Mouse (Mus musculus): Measurements from ENCODE around the gene Carmil2.

Carmil2 gene

DNA sequence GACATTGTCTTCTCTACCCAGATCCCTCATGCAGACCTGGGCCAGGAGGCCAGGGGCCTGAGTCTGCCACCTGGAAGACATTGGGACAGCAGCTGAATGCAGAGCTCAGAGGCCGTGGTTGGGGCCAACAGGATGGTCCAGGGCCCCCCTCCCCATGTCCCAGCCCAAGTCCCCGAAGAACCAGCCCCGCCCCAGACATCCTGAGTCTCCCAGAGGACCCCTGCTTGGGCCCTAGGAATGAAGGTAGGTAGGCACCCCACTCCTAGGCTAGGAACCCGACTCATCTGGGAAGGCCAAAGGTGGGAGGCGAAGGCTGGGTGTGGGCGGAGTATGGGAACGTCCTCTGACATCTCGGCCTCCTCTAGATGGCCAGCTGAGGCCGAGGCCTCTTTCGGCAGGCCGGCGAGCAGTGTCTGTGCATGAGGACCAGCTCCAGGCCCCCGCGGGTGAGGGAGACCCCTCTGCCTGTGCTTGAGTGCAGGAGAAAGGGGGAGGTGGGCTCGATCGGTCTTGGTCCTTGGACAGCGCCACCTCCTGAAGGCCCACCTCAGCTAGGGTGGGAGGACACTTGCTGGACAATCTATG is 11.2 kb downstream of the Carmil2 start:
- DNase-seq = no peak

- no peak for DNase-seq
Measured at GRCm38 (mm10) chr8:105698734-105699133, 12.7 kb downstream of the Carmil2 start.

- DNase-seq = no peak
Measured at GRCm38 (mm10) chr8:105699488-105700215, 13.6 kb downstream of the Carmil2 start.

DNA sequence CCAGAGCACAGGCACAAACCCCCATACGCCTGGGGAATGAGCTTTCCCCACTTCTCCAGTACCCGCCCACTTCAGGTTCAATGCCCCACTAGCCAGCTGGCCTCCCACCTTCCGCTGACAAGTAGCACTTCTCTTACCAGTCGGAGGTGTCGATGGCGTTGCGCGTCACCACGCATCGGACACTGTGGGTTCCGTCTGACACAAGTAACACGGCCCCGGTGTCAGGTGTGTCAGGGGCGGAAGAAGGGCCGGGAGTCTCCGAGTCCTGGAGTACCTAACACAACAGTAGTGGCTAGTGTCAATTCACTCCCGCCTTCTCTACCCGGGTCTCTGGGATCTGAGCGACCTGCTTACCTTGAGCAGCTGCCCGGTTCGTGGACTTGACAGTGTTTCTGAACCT is 14.5 kb downstream of the Carmil2 start:
- peak; percentile 73 for DNase-seq

GRCm38 (mm10) chr8:105700966-105701824 is 15.1 kb downstream of the Carmil2 start, which contains the start of the genes Acd and Pard6a:
Gene Acd (minus strand): TSS chr8:105701102.
Gene Pard6a (plus strand): TSS chr8:105701148.
- DNase-seq = peak; percentile 97

DNA sequence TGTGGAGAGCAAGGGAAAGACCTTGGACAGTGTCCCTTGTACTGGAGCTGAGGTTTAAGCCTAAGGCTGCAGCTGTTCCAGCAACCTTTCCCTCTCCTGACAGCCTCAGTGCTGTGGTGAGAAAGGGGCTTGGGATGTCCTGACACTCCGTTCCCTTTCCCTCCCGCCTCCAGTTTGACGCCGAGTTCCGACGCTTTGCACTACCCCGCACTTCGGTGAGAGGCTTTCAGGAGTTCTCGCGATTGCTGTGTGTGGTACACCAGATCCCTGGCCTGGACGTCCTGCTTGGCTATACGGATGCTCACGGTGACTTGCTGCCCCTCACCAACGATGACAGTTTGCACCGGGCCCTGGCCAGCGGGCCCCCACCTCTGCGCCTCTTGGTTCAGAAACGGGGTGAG is 15.9 kb downstream of the Carmil2 start:
- DNase-seq = no peak

DNA sequence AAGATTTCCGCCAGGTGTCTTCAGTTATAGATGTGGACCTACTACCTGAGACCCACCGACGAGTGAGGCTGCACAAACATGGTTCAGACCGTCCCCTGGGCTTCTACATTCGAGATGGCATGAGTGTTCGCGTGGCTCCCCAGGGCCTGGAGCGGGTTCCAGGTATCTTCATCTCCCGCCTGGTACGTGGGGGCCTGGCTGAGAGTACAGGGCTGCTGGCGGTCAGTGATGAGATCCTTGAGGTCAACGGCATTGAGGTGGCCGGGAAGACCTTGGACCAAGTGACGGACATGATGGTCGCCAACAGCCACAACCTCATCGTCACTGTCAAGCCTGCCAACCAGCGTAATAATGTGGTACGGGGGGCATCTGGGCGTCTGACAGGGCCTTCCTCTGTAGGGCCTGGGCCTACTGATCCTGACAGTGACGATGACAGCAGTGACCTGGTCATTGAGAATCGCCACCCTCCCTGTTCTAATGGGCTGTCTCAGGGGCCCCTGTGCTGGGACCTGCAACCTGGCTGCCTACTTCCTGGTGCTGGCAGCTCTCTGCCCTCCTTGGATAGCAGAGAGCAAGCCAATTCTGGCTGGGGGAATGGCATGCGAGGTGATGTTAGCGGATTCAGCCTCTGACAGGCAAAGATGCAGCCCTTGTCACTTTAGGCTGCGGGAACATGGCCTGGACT is 16.8 kb downstream of the Carmil2 start:
- DNase-seq = no peak

DNA sequence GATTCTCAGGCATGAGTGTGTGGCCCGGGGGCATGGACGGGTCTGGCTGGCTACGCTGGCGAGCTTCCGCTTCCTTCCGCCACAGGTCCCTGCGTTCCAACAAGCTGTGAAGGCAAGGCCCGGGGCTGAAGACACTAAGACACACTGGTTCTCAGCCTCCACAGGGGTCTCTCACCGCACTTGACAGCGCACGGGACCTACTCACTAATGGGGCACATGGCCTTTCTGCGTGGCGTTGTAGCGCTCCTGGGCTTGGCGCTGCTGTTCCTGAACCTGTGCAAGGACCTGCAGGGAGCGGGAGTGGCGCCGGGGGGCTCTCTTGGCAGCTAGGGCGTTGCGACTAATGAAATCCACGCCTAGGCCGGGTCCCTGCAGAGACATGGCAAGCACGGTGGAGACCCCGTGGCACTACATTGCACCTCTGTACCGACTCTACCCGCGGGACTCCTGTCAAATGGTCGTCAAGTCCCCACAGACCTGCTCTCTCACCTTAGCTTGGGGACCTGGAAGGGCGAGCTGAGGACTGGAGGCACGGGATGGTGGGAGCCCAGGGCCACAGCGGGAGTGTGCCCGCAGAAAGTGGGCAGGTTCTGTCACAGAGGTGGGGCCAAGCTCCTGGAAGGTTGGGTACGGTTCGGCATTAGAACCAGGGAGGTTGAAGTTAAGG is 18.2 kb downstream of the Carmil2 start:
- no peak for DNase-seq

DNA sequence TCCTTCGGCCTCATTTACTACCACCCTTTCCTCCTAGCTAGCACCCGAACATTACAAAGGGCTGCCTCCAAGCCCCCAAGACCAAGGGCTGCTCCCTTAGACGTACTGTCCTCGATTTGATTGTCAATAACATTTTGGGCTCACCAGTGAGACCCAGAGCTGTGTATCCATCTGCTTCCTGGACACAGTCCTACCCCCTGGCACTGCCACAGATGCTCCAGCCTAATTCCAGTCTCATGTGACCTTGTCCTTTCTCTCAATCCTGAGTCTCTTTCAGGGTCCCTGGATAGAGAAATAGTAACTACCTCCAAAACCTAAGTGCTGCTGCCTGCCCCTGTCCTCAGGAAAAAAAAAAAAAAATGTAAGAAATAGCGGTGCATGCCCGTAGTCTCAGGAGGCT is 18.9 kb downstream of the Carmil2 start:
- DNase-seq = no peak

DNA sequence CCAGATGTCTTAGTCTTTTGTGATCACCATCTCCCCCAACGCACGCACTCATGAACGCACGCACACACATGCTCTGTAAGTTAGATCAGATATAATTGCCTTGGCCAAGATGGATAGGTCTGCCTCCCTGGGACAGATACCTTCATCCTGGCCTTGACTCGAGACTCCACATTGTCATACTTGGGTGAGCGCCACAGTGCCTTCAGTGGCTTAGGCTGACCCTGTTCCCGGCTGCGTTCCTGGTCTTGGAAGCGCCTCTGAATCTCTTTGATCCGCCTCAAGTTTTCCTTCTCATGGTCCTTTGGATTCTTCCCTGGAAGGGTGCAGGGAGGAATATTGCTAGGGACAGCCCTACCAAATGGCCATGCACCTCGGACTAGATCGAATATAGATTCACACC is 20.4 kb downstream of the Carmil2 start:
- no peak for DNase-seq

DNA sequence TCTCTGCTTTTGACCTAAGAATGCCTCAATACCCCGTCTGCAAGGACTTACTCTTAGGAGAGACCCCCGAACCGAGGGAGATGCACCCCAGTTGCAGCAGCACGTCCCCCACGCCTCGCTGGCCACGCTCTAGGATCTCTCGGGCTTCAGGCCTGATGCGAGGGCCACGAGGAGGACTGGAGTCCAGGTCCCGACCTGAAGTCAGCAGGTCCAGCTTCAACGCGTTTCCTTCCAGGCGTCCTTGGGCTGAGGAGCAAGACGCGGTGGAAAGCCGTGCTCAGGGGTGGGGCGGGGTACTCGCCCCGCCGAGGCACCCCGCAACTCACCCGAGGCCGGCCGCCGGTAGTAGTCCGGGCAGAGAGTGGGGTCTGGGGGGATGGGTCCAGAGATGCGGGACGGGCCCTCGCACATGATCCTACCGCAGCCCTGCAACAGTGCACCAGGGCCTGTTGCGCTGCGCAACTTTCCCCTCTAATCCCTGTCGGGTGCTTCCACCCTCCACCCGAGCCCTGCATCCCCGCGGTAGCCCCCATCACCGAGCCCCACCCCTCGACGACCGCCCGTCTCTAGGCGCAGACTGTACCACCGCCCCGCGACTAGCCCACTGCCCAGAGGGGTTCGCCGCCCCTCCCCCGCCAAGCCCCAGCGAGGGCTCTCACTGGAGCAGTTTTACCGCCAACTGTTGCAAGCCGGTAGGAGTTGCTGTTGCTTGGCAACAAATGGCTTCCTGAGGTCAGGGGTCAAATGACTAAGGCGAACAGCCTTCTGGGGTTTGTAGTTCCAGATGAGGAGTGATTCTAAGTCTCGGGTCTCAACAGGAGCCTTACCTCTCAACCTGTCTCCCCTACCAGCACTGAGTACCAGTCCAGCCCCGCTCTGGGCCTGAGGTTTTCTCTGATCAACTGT is 21.7 kb downstream of the Carmil2 start, which contains the start of the genes 4933405L10Rik and Enkd1:
4933405L10Rik (plus strand) TSS at position 158 of the 906 bp plus-strand sequence.
Enkd1 (minus strand) TSS at position 713 of the 906 bp plus-strand sequence.
- peak; percentile 95 for DNase-seq

DNA sequence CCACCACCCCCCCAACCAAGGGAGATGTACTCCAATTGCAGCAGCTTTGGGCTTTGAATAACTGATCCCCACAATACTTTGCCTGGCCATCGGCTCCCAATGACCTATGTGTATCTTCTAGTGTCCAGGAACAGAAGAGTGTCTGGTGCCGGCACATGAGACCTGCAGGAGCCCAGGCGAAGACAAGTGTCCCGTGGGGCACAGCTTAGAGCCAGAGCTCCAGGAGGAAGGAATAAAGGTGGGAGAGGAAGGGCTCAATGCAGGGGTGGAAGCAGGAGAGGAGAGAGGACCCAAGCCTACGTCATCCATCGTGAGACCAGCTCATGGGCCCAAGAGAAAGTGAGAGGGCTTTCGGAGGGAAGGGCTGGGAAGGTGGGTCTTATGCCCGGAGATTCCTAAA is 22.6 kb downstream of the Carmil2 start:
- no peak for DNase-seq

GRCm38 (mm10) chr8:105709317-105709716 is 23.2 kb downstream of the Carmil2 start:
- DNase-seq = no peak

GRCm38 (mm10) chr8:105712286-105712685 is 26.2 kb downstream of the Carmil2 start:
- no peak for DNase-seq

DNA sequence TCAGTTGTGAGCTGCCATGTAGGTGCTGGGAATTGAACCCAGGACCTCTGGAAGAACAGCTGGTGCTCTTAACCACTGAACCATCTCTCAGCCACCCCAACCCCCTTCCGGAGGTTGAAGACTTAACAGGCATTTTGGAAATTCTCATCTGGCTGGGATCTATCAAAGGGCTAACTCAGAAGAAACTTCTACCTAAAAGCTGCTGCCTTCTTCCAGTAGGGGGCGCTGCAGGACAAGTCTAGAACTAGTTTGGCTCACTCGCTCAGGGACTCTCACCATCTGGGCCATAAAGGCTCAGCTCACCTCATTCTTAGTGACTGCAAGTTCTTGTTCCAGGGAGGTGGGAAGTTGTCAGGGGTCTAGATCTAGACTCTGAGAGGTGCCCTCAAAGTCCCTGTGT is 28.1 kb downstream of the Carmil2 start:
- peak; percentile 95 for DNase-seq

DNA sequence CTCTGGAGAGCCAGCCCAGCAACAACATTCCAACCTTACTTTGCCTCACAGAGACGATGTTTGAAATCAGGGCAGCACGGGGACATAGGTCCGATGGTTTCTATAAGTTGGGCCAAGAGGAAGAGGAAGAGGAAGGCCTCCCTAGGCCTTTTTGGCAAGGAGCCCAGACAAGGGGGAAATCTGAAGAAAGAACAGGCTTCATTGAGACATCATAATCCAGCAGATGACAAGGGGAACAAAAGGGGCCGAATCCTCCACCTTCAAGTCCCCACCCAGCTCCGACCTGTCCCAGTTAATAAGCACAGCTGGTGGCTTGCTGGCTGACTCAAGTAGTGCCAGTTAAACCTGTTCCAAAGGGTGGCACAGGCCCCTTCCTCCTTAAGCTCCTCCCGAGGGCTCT is 29.0 kb downstream of the Carmil2 start:
- peak; percentile 48 for DNase-seq

GRCm38 (mm10) chr8:105716302-105716945 is 30.4 kb downstream of the Carmil2 start:
- DNase-seq = no peak

GRCm38 (mm10) chr8:105719637-105720036 is 33.6 kb downstream of the Carmil2 start:
- DNase-seq = no peak

GRCm38 (mm10) chr8:105722861-105723260 is 36.8 kb downstream of the Carmil2 start:
- DNase-seq = no peak

DNA sequence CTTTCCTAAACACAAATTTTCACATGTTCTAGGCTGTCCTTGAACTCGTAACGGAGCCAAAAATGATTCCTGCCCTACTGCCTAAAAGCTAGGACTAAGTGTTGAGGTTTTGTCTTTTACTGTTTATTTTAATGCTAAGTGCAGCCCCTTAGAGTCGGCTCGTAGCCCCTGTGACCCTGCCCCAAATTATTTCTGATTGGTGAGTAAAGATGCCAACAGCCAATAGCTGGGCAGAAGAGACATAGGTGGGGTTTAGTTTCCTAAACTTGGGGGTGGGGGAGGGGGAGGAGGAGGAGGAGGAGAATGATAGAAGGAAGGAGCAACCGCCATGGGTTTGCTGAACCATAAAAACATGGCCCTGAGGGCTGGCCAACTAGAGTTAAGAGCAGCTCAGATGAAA is 39.7 kb downstream of the Carmil2 start:
- no peak for DNase-seq

Measured in lung, postnatal 36 days (tissue).